11 mouse cellular contexts compared by ENCODE assay signal in the genomic region with DNA sequence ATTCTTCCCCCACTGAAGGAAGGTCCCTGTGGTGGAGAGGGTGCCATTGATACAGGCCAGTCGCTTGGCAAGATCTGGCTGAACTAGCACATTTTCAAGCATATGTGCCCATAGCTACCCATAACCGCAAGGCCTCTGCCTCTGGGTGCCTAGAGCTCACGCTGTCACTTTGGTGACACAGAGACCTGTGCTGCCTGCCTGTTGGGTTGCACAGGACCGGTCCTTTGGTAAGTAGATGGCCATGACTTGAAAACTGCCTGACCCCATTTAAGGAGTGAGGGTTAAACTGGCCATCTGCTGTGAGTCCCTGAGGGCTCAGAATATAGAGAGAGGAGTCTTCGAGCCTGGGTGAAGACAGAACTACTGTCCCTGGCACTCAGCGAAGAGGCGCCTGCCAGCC. TPM values are rescaled to one million over a fixed set of nuclear protein-coding genes. Genes with fewer than 3 reads are reported as not detected.
DNase-seq lines count a peak whose midpoint lies in the region; ATAC-seq lines count a peak whose summit lies in the region.
"Had no signal": no experiment of that assay in that cellular context is flagged by ENCODE, and none has a peak within 500 bp of the region (broad histone marks: within the 10 kb centered on the region; RNA-seq: fewer than 3 reads in every experiment).

No protein-coding gene starts in this region.

- no peaks in the 10 kb centered on the region for H3K9me3 ChIP-seq in heart, embryonic 14.5 days (ENCODE audit: control insufficient read depth, low read length)
- no peaks in the 10 kb centered on the region for H3K9me3 ChIP-seq in embryonic facial prominence, embryonic 10.5 days
- H3K9me3 ChIP-seq in hindbrain, embryonic 13.5 days, result no peaks in the 10 kb centered on the region
- no peaks in the 10 kb centered on the region for H3K9me3 ChIP-seq in midbrain, embryonic 12.5 days

- H3K4me2 ChIP-seq in heart, embryonic 14.5 days (ENCODE audit: low read length), result peak overlapping the region; percentile 51
- H3K4me2 ChIP-seq in hindbrain, embryonic 13.5 days, result peak overlapping the region; percentile 45
- H3K4me2 ChIP-seq in midbrain, embryonic 12.5 days (replicated peaks), result peak overlapping the region; percentile 57

- no peaks in the 10 kb centered on the region for H3K36me3 ChIP-seq in heart, embryonic 14.5 days (ENCODE audit: control insufficient read depth, insufficient read depth, low read length)
- no peaks in the 10 kb centered on the region for H3K36me3 ChIP-seq in embryonic facial prominence, embryonic 10.5 days (replicated peaks)
- no peaks in the 10 kb centered on the region for H3K36me3 ChIP-seq in hindbrain, embryonic 13.5 days
- H3K36me3 ChIP-seq in midbrain, embryonic 12.5 days, result no peaks in the 10 kb centered on the region

- WGBS in heart, embryonic 14.5 days, result 47% methylated on average over 7 of the region's 7 CpGs
- 41% methylated on average over 7 of the region's 7 CpGs for WGBS in embryonic facial prominence, embryonic 10.5 days
- WGBS in hindbrain, embryonic 13.5 days, result 33% methylated on average over 7 of the region's 7 CpGs
- WGBS in midbrain, embryonic 12.5 days, result 44% methylated on average over 7 of the region's 7 CpGs

- H3K4me1 ChIP-seq in heart, embryonic 14.5 days (ENCODE audit: control insufficient read depth in 2 of 2, insufficient read depth in 2 of 2, low read length in 2 of 2), result peaks cover 43 to 72% of the 10 kb centered on the region in 2 experiments
- peaks cover 57% of the 10 kb centered on the region for H3K4me1 ChIP-seq in embryonic facial prominence, embryonic 10.5 days
- H3K4me1 ChIP-seq in hindbrain, embryonic 13.5 days (replicated peaks), result peaks cover 63% of the 10 kb centered on the region
- H3K4me1 ChIP-seq in midbrain, embryonic 12.5 days, result peaks cover 55% of the 10 kb centered on the region

- peaks cover 6% of the 10 kb centered on the region; the same call in 1 of the 2 replicates for H3K27me3 ChIP-seq in heart, embryonic 14.5 days (ENCODE audit: control insufficient read depth, insufficient read depth, low read length)
- H3K27me3 ChIP-seq in embryonic facial prominence, embryonic 10.5 days (replicated peaks; ENCODE audit: low read depth, poor library complexity, severe bottlenecking), result peaks cover 92% of the 10 kb centered on the region
- peaks cover 83% of the 10 kb centered on the region for H3K27me3 ChIP-seq in hindbrain, embryonic 13.5 days
- H3K27me3 ChIP-seq in midbrain, embryonic 12.5 days, result peaks cover 86% of the 10 kb centered on the region

- 0 out of 4 replicates have a peak overlapping the region, but pooled peaks of 1 of the 2 experiments have one; percentile 21 for H3K4me3 ChIP-seq in heart, embryonic 14.5 days (ENCODE audit: control insufficient read depth in 1 of 2, insufficient read depth in 1 of 2, low read depth in 1 of 2, low read length in 2 of 2)
- H3K4me3 ChIP-seq in embryonic facial prominence, embryonic 10.5 days, result peak overlapping the region; percentile 54
- H3K4me3 ChIP-seq in hindbrain, embryonic 13.5 days, result peak overlapping the region; percentile 22; the same call in 1 of the 2 replicates
- peak overlapping the region; percentile 31; the same call in 1 of the 2 replicates for H3K4me3 ChIP-seq in midbrain, embryonic 12.5 days

- 0 out of 4 replicates have a peak overlapping the region, but pooled peaks of 1 of the 2 experiments have one; percentile 8 for H3K27ac ChIP-seq in heart, embryonic 14.5 days (replicated peaks in 1 of 2; ENCODE audit: control insufficient read depth in 1 of 2, insufficient read depth in 1 of 2, low read depth in 2 of 2, low read length in 2 of 2)
- peak overlapping the region; percentile 62; the same call in 1 of the 2 replicates for H3K27ac ChIP-seq in embryonic facial prominence, embryonic 10.5 days (replicated peaks)
- H3K27ac ChIP-seq in hindbrain, embryonic 13.5 days, result peak overlapping the region; percentile 71
- H3K27ac ChIP-seq in midbrain, embryonic 12.5 days (replicated peaks), result peak overlapping the region; percentile 81
- H3K27ac ChIP-seq: liver, embryonic 14.5 days had no signal

- ATAC-seq in heart, embryonic 14.5 days (ENCODE audit: insufficient number of reproducible peaks, insufficient read depth, low FRiP score, low read depth), result no peak
- peak; percentile 22; the same call in 1 of the 2 replicates for ATAC-seq in hindbrain, embryonic 13.5 days (ENCODE audit: low FRiP score)
- peak; percentile 16; the same call in 1 of the 2 replicates for ATAC-seq in midbrain, embryonic 12.5 days (ENCODE audit: low FRiP score, low read depth)

- DNase-seq in heart, adult 9 months (ENCODE audit: low spot score in 2 of 2), result no peak
- DNase-seq in embryonic facial prominence, embryonic 10.5 days (ENCODE audit: low spot score), result no peak
- no peak for DNase-seq in right cerebral cortex, postnatal 4 days
- DNase-seq in urinary bladder, adult 18-20 months (ENCODE audit: low spot score in 2 of 2), result no peak
- DNase-seq in layer of hippocampus, postnatal 10 days (ENCODE audit: low spot score in 2 of 2), result no peak
- DNase-seq: B cell, adult 2 months; kidney, adult 11 months had no signal

- peak overlapping the region; percentile 14; the same call in 1 of the 2 replicates for H3K9ac ChIP-seq in heart, embryonic 14.5 days (ENCODE audit: low read length)
- H3K9ac ChIP-seq in hindbrain, embryonic 13.5 days, result peak overlapping the region; percentile 47; the same call in 1 of the 2 replicates
- peak overlapping the region; percentile 34 for H3K9ac ChIP-seq in midbrain, embryonic 12.5 days (replicated peaks)
- H3K9ac ChIP-seq: liver, embryonic 14.5 days had no signal

RNA-seq across cellular contexts. Expression of gene Casz1, which starts 55.2 kb away (rescaled TPM):
- polyA plus RNA-seq in heart, embryonic 14.5 days (2014; fragmentation: Nextera tagmentation; extraction: Ambion mirVana), result 24.6 and 26.6 TPM in 2 replicates
- polyA plus RNA-seq in embryonic facial prominence, embryonic 10.5 days (2016; fragmentation: Nextera tagmentation; extraction: Ambion mirVana), result 3.7 and 3.9 TPM in 2 replicates
- polyA plus RNA-seq in hindbrain, embryonic 13.5 days (2015; fragmentation: Nextera tagmentation; extraction: Ambion mirVana), result 6.7 and 8.1 TPM in 2 replicates
- polyA plus RNA-seq in midbrain, embryonic 12.5 days (2016; fragmentation: Nextera tagmentation; extraction: Ambion mirVana), result 3.3 and 4.1 TPM in 2 replicates
- 1 to 10 TPM; 1.1 to 1.3 TPM for total RNA-seq in layer of hippocampus, postnatal 10 days (2021)
